Mouse (Mus musculus): ENCODE data around the gene Zfp869. TPM values are rescaled to one million over a fixed set of nuclear protein-coding genes. Genes with fewer than 3 reads are reported as not detected.
"Not testable (repeated sequence)": the region's sequence is repeated elsewhere in the genome, so short reads cannot be mapped to it uniquely, and the experiment has no call there.

The Zfp869 gene
- total RNA-seq (2021) = 10 to 100 TPM; 19.9 to 22.6 TPM
- long read RNA-seq, experiment 1, partial matches to known transcripts = 4 of 39 reads
- long read RNA-seq, experiment 1, other reads (novel, unspliced or antisense) = 35 of 39 reads
- long read RNA-seq, experiment 2, partial matches to known transcripts = 2 of 29 reads
- long read RNA-seq, experiment 2, other reads (novel, unspliced or antisense) = 27 of 29 reads

DNA sequence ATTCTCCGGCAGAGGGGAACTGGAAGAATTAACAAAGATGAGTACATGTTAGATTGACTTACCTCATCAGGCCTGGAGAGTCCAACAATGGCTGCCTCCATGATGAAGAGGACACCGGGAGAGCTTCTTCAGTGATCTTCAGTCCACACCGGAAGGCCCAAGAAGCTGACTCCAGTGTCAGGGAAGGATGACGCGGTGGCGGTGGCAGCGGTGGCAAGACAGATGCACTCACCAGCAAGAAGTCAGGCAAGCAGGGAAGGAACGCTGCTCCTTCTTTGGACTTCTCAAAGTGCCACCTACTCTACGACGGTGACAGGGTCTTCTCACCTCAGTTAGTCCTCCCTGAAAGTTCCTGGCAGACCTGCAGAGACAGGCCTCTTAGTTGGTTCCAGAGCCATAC is at the start of gene Zfp869:
Gene Zfp869 (minus strand): TSS at position 101 of the 400 bp plus-strand sequence.
- DNase-seq (ENCODE audit: extremely low spot score in 1 of 2, low spot score in 2 of 2); H3K4me3 ChIP-seq; H3K27ac ChIP-seq; intact Hi-C loops (cut with DNase I): not testable (repeated sequence)

- no peak overlapping the region for H3K4me3 ChIP-seq
- DNase-seq (ENCODE audit: extremely low spot score in 1 of 2, low spot score in 2 of 2) = no peak
- H3K27ac ChIP-seq = no peak overlapping the region
- peak; percentile 5 for TF ChIP-seq CTCF (IDR thresholded peaks at IDR 0.05)
- intact Hi-C loops (cut with DNase I) = no loop called here
These were observed 47.8 kb upstream of the Zfp869 start for GRCm38 (mm10) chr8:69758316-69758715.

GRCm38 (mm10) chr8:69752437-69752836 is 41.9 kb upstream of the Zfp869 start:
- no peak overlapping the region for H3K4me3 ChIP-seq
- no peak overlapping the region for H3K27ac ChIP-seq
- TF ChIP-seq CTCF (IDR thresholded peaks at IDR 0.05) = no peak
- intact Hi-C loops (cut with DNase I) = no loop called here
- DNase-seq (ENCODE audit: extremely low spot score in 1 of 2, low spot score in 2 of 2) = no peak

GRCm38 (mm10) chr8:69749544-69750454 is 39.3 kb upstream of the Zfp869 start, which contains the start of gene Zfp963:
Gene Zfp963, minus strand, starts transcription at chr8:69749970.
- Histone ChIP-seq H3K4me3 (peak within 1 kb of the TSS; percentile 52), H3K27ac (peak within 1 kb of the TSS; percentile 100)
- intact Hi-C loops (cut with DNase I) = loop anchor here (2.0 kb wide), 1 partner anchor 33 kb away; no protein-coding TSS in a partner anchor
- no peak; the same call in 1 of the 2 replicates for TF ChIP-seq CTCF (IDR thresholded peaks at IDR 0.05)
- DNase-seq (ENCODE audit: extremely low spot score in 1 of 2, low spot score in 2 of 2) = peak; percentile 95 to 96

- DNase-seq (ENCODE audit: extremely low spot score in 1 of 2, low spot score in 2 of 2) = no peak
- Histone ChIP-seq H3K27ac (no peak overlapping the region), H3K4me3 (no peak overlapping the region)
- no peak for TF ChIP-seq CTCF (IDR thresholded peaks at IDR 0.05)
- intact Hi-C loops (cut with DNase I) = no loop called here
These were observed 30.7 kb upstream of the Zfp869 start for GRCm38 (mm10) chr8:69741231-69741630.

DNA sequence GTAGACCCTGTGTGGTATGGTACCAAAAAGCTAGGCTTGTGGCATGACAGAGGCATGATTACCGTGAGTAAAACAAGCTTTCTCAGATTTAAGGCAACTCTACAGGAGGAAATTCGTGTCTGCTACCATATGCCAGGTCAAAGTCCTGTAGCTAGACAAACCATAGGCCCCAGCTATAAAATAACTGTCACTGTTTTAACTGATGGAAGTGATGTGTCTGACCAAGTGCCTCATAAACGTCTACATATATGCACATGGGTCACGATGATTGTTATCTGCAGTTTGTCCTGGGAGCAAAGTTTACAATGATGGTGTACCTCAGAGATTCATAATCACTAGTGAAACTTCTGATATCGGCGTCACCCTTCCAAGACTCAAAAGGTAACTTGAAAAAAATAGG is 30.2 kb upstream of the Zfp869 start:
- Histone ChIP-seq H3K27ac (no peak overlapping the region), H3K4me3 (no peak overlapping the region)
- no peak for TF ChIP-seq CTCF (IDR thresholded peaks at IDR 0.05)
- intact Hi-C loops (cut with DNase I) = no loop called here
- no peak for DNase-seq (ENCODE audit: extremely low spot score in 1 of 2, low spot score in 2 of 2)

DNA sequence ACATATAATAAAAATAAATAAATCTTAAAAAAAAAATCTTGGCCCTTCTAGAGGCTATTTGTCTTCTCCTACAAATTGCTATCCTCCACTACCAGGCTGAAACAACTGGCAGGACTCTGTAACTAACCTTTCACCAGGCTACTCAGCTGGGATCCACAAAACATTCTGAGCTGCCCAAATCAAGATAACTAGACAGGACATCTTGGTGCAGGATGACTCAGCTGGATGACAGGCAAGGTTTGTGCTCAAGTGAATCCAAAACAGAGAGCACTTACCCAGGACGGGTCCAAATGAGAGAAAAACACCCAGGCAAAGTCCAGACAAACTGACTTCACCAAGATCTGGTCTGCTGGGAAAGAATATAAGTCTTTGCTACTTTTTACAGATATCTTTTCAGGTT is 25.0 kb upstream of the Zfp869 start:
- no peak overlapping the region for H3K4me3 ChIP-seq
- intact Hi-C loops (cut with DNase I) = no loop called here
- DNase-seq (ENCODE audit: extremely low spot score in 1 of 2, low spot score in 2 of 2) = no peak

DNA sequence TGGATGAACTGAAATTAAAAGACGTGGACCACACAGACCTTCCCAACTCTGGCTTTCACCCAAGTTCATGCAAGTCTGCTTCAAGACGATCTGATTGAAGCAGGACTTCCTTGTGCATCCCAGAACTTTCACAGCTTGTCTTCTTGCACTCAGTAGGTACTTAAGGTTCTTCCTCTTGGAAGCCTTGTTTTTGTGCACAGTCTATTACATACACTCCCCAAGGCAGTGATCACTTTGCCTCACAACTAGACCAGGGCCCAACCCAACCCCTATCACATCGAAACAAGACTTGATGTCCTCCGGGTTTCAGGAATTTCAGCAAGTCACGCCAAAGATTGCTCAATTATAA is 6.7 kb upstream of the Zfp869 start:
- DNase-seq (ENCODE audit: extremely low spot score in 1 of 2, low spot score in 2 of 2) = no peak
- Histone ChIP-seq H3K27ac (peak overlapping the region; percentile 64; the same call in 1 of the 2 replicates), H3K4me3 (peak overlapping the region; percentile 41)
- intact Hi-C loops (cut with DNase I) = loop anchor here (2.0 kb wide), 2 partner anchors 32 to 62 kb away; partner anchors contain the start of genes Zfp963 and Zfp964
- no peak for TF ChIP-seq CTCF (IDR thresholded peaks at IDR 0.05)

More for the DNA sequence above, 25.0 kb upstream of the Zfp869 start:
- H3K27ac ChIP-seq = no peak overlapping the region
- no peak for TF ChIP-seq CTCF (IDR thresholded peaks at IDR 0.05)

DNA sequence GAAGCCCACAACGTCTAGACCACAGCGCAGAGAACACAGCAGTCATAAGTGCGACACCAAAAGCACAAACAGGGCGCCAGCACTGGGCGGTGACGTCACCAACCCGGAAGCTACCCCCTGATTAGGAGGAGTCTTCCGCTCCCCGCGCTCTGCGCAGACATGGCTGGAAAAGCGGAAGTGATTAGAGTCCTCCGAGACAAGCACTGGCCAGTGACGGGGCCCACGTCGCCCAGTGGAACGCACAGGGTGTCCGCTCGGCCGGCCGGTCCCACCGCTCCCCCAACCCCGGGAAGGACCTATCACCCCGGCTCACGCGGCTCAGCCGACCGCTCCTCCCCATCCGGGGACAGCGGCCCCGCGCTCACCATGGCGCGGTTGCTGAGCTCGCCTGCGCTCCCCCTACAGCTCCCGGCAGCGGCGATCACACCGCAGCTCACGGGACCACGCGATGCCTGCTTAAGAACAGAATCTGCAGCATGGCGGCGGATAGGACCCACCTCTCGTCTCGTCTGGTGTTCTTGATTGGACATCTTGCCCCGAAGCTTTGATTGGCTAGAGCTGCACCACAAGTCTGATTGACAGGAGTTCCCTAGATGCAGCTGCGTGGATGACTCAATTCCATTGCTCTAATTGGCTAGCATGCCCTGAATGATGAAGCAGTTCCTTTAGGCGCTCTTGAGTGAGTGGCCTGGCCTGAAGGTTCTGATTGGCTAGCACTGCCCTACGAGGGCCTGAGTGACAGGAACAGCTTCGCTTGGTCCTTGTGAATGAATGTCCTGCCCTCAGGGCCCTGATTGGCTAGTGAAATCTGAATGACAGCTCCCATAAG is 6.1 kb upstream of the Zfp869 start:
- Histone ChIP-seq H3K27ac (peak overlapping the region; percentile 99), H3K4me3 (peak overlapping the region; percentile 90)
- intact Hi-C loops (cut with DNase I) = loop anchor here (1.0 to 2.0 kb wide), 3 partner anchors 32 to 91 kb away; partner anchors contain the start of genes Zfp868, Zfp963 and Zfp964
- peak; percentile 91 to 93 for DNase-seq (ENCODE audit: extremely low spot score in 1 of 2, low spot score in 2 of 2)
- no peak for TF ChIP-seq CTCF (IDR thresholded peaks at IDR 0.05)

DNA sequence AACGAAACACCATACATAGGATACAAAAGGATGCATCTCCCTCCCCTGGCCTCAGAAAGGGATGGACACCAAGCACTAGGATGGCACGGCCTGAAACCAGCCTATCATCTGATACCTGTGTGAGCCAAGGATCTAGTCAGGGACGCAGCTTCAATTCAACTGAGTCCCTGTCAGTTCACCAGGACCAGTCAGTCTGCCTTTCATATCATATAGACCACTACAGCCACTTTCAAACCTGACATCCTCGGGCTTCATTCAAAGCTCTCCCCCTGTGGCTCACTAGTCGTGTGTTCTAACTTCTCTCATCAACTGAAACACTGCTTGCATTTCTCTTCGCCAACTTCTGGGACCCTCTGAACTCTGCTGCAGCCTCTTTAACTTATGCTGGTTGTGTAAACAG is 4.8 kb upstream of the Zfp869 start:
- H3K4me3 ChIP-seq = peak overlapping the region; percentile 90
- no peak for DNase-seq (ENCODE audit: extremely low spot score in 1 of 2, low spot score in 2 of 2)
- intact Hi-C loops (cut with DNase I) = no loop called here
- peak overlapping the region; percentile 21; the same call in 1 of the 2 replicates for H3K27ac ChIP-seq
- TF ChIP-seq CTCF (IDR thresholded peaks at IDR 0.05) = no peak

DNA sequence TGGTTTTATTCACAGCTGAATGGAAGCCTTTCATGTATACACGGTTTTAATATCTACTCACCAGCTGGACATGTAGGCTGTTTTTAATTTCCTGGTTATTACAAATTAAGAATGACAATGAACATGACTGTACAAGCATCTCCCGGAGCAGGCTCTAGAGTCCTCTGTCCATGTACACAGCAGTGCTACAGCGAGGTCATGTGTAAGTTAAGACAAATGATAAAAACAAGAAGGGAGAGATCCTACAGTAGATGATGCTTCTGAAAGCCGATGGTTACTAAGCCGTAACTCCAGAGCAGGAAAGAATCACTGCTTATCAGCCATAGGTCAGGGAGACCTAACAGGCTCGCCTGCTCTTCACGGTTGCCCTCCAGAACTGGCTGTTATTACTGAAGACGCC is 3.0 kb upstream of the Zfp869 start:
- intact Hi-C loops (cut with DNase I) = no loop called here
- Histone ChIP-seq H3K27ac (no peak overlapping the region), H3K4me3 (no peak overlapping the region)
- DNase-seq (ENCODE audit: extremely low spot score in 1 of 2, low spot score in 2 of 2) = no peak
- no peak for TF ChIP-seq CTCF (IDR thresholded peaks at IDR 0.05)

Measured in left cerebral cortex, adult 2 months (tissue).